Mouse (Mus musculus): ENCODE results near the gene Cadps.
"Not testable (repeated sequence)": the region's sequence is repeated elsewhere in the genome, so short reads cannot be mapped to it uniquely, and the experiment has no call there.

The Cadps gene

DNA sequence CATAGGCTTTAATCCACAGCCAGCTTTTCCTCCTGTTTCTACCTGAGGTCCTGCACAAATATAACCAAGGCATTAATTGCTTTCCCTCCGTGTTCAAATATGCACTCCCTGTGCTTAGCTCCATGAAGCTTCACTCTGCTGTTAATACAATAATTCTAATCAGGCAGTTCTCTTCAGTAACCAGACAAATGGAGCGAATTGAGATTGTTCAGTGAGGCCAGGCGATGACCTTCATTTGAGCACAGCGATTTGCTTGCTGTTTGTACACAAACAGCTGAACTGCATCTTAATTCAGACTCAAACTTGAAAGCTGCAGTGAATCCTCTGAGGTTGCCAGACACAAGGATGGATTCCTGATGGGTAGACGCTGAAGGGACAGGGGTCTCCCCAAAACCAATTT lies 239.3 kb downstream of the Cadps start:
- no peaks in the 10 kb centered on the region for H3K27me3 ChIP-seq (ENCODE audit: control insufficient read depth, insufficient read depth, low read length, poor library complexity, severe bottlenecking)
- DNase-seq (ENCODE audit: low read depth, low spot score), result no peak
- no peaks in the 10 kb centered on the region for H3K36me3 ChIP-seq (ENCODE audit: control insufficient read depth, insufficient read depth, low read length, poor library complexity, severe bottlenecking)

GRCm38 (mm10) chr14:12581657-12582056 lies 241.2 kb downstream of the Cadps start:
- no peaks in the 10 kb centered on the region for H3K27me3 ChIP-seq (ENCODE audit: control insufficient read depth, insufficient read depth, low read length, poor library complexity, severe bottlenecking)
- H3K36me3 ChIP-seq (ENCODE audit: control insufficient read depth, insufficient read depth, low read length, poor library complexity, severe bottlenecking), result no peaks in the 10 kb centered on the region
- DNase-seq (ENCODE audit: low read depth, low spot score), result no peak

DNA sequence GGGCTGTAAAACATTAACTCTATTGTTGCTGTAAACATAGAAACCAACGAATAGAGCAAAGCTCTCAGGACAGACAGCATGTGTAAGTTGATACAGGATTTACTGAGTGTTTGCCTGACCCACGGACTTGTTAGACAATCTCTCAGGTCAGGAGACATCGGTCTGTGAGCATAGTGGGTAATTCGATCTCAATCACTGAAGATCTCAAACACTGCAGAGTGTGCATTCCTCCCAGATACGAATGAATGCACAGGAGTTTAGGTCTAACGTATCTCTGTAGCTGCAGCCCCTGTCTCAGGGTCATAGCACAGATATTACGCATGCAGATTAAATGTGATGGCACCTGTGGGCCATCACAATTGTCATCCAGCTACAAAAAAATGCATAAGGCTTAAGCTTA lies 242.1 kb downstream of the Cadps start:
- no peak for DNase-seq (ENCODE audit: low read depth, low spot score)
- no peaks in the 10 kb centered on the region for H3K27me3 ChIP-seq (ENCODE audit: control insufficient read depth, insufficient read depth, low read length, poor library complexity, severe bottlenecking)
- no peaks in the 10 kb centered on the region for H3K36me3 ChIP-seq (ENCODE audit: control insufficient read depth, insufficient read depth, low read length, poor library complexity, severe bottlenecking)

GRCm38 (mm10) chr14:12578156-12578555 lies 244.7 kb downstream of the Cadps start:
- no peak for DNase-seq (ENCODE audit: low read depth, low spot score)
- H3K27me3 ChIP-seq (ENCODE audit: control insufficient read depth, insufficient read depth, low read length, poor library complexity, severe bottlenecking), result no peaks in the 10 kb centered on the region
- no peaks in the 10 kb centered on the region for H3K36me3 ChIP-seq (ENCODE audit: control insufficient read depth, insufficient read depth, low read length, poor library complexity, severe bottlenecking)

DNA sequence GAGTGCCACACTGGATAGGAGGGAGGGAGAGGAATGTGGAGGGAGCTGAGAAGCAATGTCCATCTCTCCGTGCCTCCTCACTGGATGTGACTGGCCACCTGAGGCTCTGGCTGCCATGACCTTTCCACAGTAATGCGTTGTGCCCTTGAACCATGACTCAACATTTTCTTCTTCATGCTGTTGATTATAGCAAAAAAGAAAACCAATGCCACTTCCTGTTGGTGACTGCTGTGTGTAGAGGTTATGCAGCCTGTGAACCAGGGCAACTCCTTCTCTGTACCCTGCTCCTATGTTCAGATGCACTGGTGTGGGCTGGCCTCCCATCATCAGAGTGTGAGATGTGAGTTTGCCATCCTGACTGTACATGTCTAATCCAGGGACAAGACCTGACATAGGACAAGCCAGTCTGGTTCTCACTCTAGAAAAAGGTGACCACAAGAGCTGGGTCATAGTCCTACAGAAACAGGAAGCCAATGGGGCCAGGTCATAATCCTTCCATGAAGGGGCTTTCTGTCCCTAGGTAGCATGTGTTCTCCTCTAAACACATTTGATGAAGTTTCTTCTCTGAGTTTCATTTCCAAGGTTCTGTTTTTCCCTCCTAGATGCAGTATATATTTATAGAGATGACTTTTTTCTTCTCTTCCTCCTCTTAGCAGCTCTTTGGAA lies 245.3 kb downstream of the Cadps start:
- Histone ChIP-seq H3K36me3 (ENCODE audit: control insufficient read depth, insufficient read depth, low read length, poor library complexity, severe bottlenecking) (no peaks in the 10 kb centered on the region), H3K27me3 (ENCODE audit: control insufficient read depth, insufficient read depth, low read length, poor library complexity, severe bottlenecking) (no peaks in the 10 kb centered on the region)
- DNase-seq (ENCODE audit: low read depth, low spot score), result no peak

GRCm38 (mm10) chr14:12575105-12575504 lies 247.8 kb downstream of the Cadps start:
- no peaks in the 10 kb centered on the region for H3K27me3 ChIP-seq (ENCODE audit: control insufficient read depth, insufficient read depth, low read length, poor library complexity, severe bottlenecking)
- no peak for DNase-seq (ENCODE audit: low read depth, low spot score)
- H3K36me3 ChIP-seq (ENCODE audit: control insufficient read depth, insufficient read depth, low read length, poor library complexity, severe bottlenecking), result no peaks in the 10 kb centered on the region

- Histone ChIP-seq H3K27me3 (ENCODE audit: control insufficient read depth, insufficient read depth, low read length, poor library complexity, severe bottlenecking) (no peaks in the 10 kb centered on the region), H3K36me3 (ENCODE audit: control insufficient read depth, insufficient read depth, low read length, poor library complexity, severe bottlenecking) (no peaks in the 10 kb centered on the region)
- DNase-seq (ENCODE audit: low read depth, low spot score), result no peak
Measured at GRCm38 (mm10) chr14:12574336-12574735, 248.5 kb downstream of the Cadps start.

GRCm38 (mm10) chr14:12561730-12562129 lies 261.1 kb downstream of the Cadps start:
- H3K36me3 ChIP-seq (ENCODE audit: control insufficient read depth, insufficient read depth, low read length, poor library complexity, severe bottlenecking); H3K27me3 ChIP-seq (ENCODE audit: control insufficient read depth, insufficient read depth, low read length, poor library complexity, severe bottlenecking); DNase-seq (ENCODE audit: low read depth, low spot score): not testable (repeated sequence)

DNA sequence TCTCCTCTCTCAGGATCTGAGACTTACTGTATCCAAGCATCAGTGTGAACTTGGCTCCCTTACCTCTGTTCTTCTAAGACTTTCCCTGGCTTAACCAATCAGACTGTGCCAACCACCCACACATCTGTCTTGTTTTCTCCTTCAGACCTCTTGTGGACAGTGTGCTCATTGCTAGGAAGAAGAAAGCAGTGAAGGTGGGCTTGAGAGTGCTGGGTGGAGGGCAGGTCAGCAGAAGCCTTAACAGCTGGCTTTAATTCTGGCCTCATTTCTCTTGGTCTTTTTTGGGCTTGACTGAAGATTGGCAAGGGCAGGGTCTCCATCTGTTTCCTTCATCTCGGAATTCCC lies 262.7 kb downstream of the Cadps start:
- DNase-seq (ENCODE audit: low read depth, low spot score), result no peak
- no peaks in the 10 kb centered on the region for H3K27me3 ChIP-seq (ENCODE audit: control insufficient read depth, insufficient read depth, low read length, poor library complexity, severe bottlenecking)
- H3K36me3 ChIP-seq (ENCODE audit: control insufficient read depth, insufficient read depth, low read length, poor library complexity, severe bottlenecking), result no peaks in the 10 kb centered on the region

GRCm38 (mm10) chr14:12559574-12560232 lies 263.2 kb downstream of the Cadps start:
- Histone ChIP-seq H3K27me3 (ENCODE audit: control insufficient read depth, insufficient read depth, low read length, poor library complexity, severe bottlenecking) (no peaks in the 10 kb centered on the region), H3K36me3 (ENCODE audit: control insufficient read depth, insufficient read depth, low read length, poor library complexity, severe bottlenecking) (no peaks in the 10 kb centered on the region)
- no peak for DNase-seq (ENCODE audit: low read depth, low spot score)

DNA sequence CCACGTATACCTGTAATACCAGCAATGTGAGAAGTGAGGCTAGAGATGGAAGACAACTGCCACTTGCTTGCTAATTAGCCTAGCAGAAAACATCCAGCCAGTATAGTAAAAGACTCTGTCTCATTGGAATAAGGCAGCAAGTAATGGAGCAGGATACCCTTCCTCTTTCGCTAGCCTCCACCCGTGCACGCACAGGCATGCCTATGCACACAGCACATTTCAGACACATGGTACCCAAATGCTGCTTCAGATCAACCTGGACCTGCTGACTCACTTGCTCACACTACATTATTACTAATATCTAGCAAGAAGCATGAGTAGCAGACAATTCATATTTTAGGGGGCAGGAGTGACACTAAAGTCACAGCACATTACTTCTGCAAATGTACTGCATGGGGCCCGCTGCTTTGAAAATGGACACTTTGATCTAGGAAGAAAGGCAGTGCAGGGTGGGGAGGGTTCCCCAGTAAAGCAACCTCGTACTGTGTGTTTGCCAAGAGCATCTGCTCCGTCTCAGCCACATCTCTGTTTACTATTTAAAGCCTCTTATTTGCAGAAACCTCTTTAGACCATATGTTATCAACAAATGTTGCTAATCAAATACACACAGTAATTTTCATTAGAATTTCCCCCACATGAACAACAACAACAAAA lies 263.8 kb downstream of the Cadps start:
- Histone ChIP-seq H3K27me3 (ENCODE audit: control insufficient read depth, insufficient read depth, low read length, poor library complexity, severe bottlenecking) (no peaks in the 10 kb centered on the region), H3K36me3 (ENCODE audit: control insufficient read depth, insufficient read depth, low read length, poor library complexity, severe bottlenecking) (no peaks in the 10 kb centered on the region)

DNA sequence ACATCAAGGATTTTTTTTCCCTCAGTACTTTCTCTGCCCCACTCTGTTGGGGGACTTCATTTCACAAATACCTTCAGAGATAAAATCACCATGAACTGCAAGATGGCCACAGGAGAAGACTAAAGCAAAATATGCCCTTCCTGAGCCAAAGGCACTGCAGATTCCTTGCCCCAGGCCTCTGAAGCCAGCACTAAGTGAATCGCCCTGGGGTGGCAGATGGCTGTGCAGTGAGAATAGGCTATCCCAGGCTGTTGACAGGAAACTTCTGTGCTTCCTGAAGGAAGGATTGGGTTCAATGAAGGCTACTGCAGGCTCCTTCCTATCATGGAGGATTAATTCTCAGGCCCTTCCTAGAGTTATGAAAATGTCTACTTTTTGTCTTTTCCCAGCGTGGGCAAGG lies 268.4 kb downstream of the Cadps start:
- no peak for DNase-seq (ENCODE audit: low read depth, low spot score)
- Histone ChIP-seq H3K27me3 (ENCODE audit: control insufficient read depth, insufficient read depth, low read length, poor library complexity, severe bottlenecking) (no peaks in the 10 kb centered on the region), H3K36me3 (ENCODE audit: control insufficient read depth, insufficient read depth, low read length, poor library complexity, severe bottlenecking) (no peaks in the 10 kb centered on the region)

More for the DNA sequence above, 263.8 kb downstream of the Cadps start:
- DNase-seq (ENCODE audit: low read depth, low spot score), result no peak

GRCm38 (mm10) chr14:12551353-12551752 lies 271.5 kb downstream of the Cadps start:
- Histone ChIP-seq H3K27me3 (ENCODE audit: control insufficient read depth, insufficient read depth, low read length, poor library complexity, severe bottlenecking) (no peaks in the 10 kb centered on the region), H3K36me3 (ENCODE audit: control insufficient read depth, insufficient read depth, low read length, poor library complexity, severe bottlenecking) (no peaks in the 10 kb centered on the region)
- DNase-seq (ENCODE audit: low read depth, low spot score), result no peak

DNA sequence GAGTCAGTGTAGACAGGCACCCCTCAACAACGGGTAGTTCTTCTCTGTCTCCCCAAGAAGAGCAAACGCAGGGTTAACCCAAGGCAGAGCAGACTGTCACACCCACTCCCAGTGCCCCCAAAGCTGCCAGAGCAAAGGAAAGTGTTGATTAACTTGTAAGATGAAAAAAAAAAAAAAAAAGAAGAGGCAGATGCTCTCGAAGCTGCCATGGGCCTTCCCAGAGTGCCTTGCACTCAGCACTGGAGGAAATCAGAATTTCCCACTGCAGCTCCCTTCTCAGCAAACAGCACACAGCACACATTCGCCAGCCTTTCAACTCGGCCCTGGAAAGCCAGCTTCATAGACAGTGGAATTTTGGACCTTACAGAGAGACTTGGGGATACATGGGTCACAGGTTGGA lies 271.9 kb downstream of the Cadps start:
- H3K27me3 ChIP-seq (ENCODE audit: control insufficient read depth, insufficient read depth, low read length, poor library complexity, severe bottlenecking), result no peaks in the 10 kb centered on the region
- no peak for DNase-seq (ENCODE audit: low read depth, low spot score)
- H3K36me3 ChIP-seq (ENCODE audit: control insufficient read depth, insufficient read depth, low read length, poor library complexity, severe bottlenecking), result no peaks in the 10 kb centered on the region

DNA sequence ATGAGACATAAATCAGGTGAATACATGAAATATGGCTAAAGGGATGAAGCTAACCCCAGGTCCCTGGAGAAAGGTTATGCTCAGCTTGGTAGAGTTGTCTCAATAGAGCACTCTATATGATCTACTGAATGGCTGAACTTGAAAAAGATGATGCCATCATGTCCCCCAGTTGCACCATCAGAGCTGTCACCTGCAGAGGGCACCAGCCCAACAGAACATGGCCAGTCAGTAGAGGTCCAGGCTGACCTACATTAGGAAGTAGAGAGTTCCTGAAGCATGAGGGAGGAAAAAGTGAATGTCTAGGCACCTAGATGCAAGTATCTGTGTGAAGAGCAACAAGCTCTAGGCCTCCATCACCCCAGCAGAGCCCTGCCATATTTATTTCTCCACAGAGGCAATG lies 273.6 kb downstream of the Cadps start:
- Histone ChIP-seq H3K27me3 (ENCODE audit: control insufficient read depth, insufficient read depth, low read length, poor library complexity, severe bottlenecking) (no peaks in the 10 kb centered on the region), H3K36me3 (ENCODE audit: control insufficient read depth, insufficient read depth, low read length, poor library complexity, severe bottlenecking) (no peaks in the 10 kb centered on the region)
- no peak for DNase-seq (ENCODE audit: low read depth, low spot score)

Measured in splenic B cell, adult 2 months (primary cell).